Mouse (Mus musculus) ES-Bruce4 (cell line): ENCODE data around the gene Ythdf2. TPM values are rescaled to one million over a fixed set of nuclear protein-coding genes. Genes with fewer than 3 reads are reported as not detected.

Source experiments
- H3K27ac ChIP-seq: 2 replicates; pipeline ENCODE4 v1.5.1; 2012; ENCODE audit warnings: low read length, inconsistent platforms; ENCODE audit not compliant: insufficient read depth
- H3K27me3 ChIP-seq: 2 replicates; pipeline ENCODE4 v1.6.1; 2012; ENCODE audit warnings: mild to moderate bottlenecking, low read length, inconsistent platforms; ENCODE audit not compliant: control insufficient read depth, poor library complexity, insufficient read depth, severe bottlenecking
- H3K36me3 ChIP-seq: 2 replicates; pipeline ENCODE4 v1.6.1; 2012; ENCODE audit warnings: inconsistent platforms, mild to moderate bottlenecking, low read length, moderate library complexity; ENCODE audit not compliant: control insufficient read depth, poor library complexity, insufficient read depth, severe bottlenecking
- H3K4me1 ChIP-seq: one replicate; pipeline ENCODE4 v1.8.1; 2011; ENCODE audit warnings: low read length; ENCODE audit not compliant: control insufficient read depth, insufficient read depth
- H3K4me3 ChIP-seq: 2 replicates; pipeline ENCODE4 v1.5.1; 2011; ENCODE audit warnings: low read depth, mild to moderate bottlenecking, low read length
- H3K9ac ChIP-seq: 2 replicates; pipeline ENCODE4 v1.6.1; 2012; ENCODE audit warnings: low read depth, mild to moderate bottlenecking, inconsistent platforms; ENCODE audit not compliant: poor library complexity, severe bottlenecking
- H3K9me3 ChIP-seq: replicated peaks from 2 replicates; pipeline ENCODE4 v1.6.1; 2012; ENCODE audit warnings: mild to moderate bottlenecking, low read length, inconsistent platforms; ENCODE audit not compliant: control insufficient read depth, poor library complexity, insufficient read depth, severe bottlenecking
- CTCF ChIP-seq: IDR thresholded peaks from one replicate; pipeline ENCODE4 v1.8.1; 2011; ENCODE audit warnings: low read depth, low read length
- EP300 ChIP-seq: IDR thresholded peaks from 2 replicates; pipeline ENCODE4 v1.6.1; 2011; ENCODE audit warnings: low read depth, low read length; ENCODE audit not compliant: insufficient read depth
- POLR2A ChIP-seq: IDR thresholded peaks from one replicate; pipeline ENCODE4 v1.8.1; 2011; ENCODE audit warnings: low read length; ENCODE audit not compliant: insufficient read depth
- polyA plus RNA-seq: library from polyadenylated mRNA; stranded (reverse); fragments of >200 nt; gene quantifications from 2 replicates; pipeline ENCODE4 v1.2.4, GENCODE M21; 2011; ENCODE audit warnings: low read depth; ENCODE audit not compliant: missing spikeins, insufficient read depth, insufficient read length

The Ythdf2 gene
- polyA plus RNA-seq, 1 experiment, result 88.7 TPM

DNA sequence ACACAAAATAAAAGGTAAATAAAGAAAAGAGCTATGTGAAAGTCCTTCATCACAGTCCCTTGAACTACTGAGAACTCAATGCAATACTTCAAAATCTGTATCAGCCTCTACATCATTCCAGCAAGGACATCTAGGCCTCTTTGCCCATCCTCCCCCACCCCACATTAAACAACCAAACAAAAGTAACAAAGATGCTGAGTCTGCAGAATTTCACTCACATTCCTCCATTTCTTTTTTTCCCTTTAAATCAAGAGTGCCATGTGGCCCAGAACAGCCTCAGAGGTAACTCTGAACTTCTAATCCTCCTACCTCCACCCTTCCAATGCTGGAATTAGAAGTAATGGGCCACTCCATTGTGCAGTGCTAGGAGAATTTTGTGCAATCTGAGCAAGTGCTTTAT is 13.3 kb downstream of the Ythdf2 start:
- H3K27me3 ChIP-seq, result no peaks in the 10 kb centered on the region
- TF ChIP-seq EP300 (no peak), CTCF (no peak), POLR2A (no peak)
- H3K9ac ChIP-seq, result no peak overlapping the region; the same call in 1 of the 2 replicates
- peak overlapping the region; percentile 80 for H3K27ac ChIP-seq
- H3K4me1 ChIP-seq, result peaks cover 2% of the 10 kb centered on the region
- H3K9me3 ChIP-seq, result no peaks in the 10 kb centered on the region
- peaks cover 64% of the 10 kb centered on the region for H3K36me3 ChIP-seq
- H3K4me3 ChIP-seq, result no peak overlapping the region

DNA sequence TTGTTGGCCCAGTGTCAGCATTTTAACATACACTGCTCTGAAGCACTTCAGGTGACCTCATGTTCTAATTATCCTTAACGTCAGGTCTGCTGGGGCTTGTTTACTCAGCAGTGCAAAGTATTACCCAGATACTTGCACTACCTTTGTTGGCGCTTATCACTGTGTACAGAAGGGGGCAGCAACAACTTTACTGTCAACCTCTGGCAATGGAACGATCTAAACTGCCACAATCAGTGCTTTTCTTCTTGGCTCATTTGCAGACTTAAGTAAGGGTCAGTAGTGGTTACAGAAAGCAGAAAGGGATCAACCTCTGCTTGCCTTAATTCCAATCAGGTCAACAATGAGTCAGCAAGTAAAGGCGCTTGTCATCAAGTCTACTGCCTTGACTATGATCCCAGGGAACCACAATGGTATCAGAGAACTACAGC is 13.8 kb downstream of the Ythdf2 start:
- no peaks in the 10 kb centered on the region for H3K9me3 ChIP-seq

DNA sequence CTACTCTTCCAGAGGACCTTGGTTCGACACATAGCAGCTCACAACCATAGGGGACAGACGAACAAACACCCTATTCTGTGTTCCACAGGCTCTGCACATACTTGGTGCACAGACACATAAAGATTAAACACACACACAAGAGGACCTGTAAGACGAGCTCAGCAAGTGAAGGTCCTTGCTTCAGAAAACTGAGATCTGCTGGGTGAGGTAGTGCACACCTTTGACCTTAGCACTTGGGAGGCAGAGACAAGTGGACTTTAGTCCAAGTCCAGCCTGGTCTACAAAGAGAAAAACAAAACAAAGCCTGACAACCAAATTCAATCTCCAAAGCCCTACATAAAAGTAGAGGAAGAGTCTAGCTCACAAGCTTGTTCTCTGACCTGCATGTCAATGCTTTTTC is 17.1 kb downstream of the Ythdf2 start:
- Histone ChIP-seq H3K27ac (no peak overlapping the region), H3K4me1 (peaks cover 2% of the 10 kb centered on the region), H3K4me3 (no peak overlapping the region), H3K9me3 (no peaks in the 10 kb centered on the region), H3K36me3 (peaks cover 40% of the 10 kb centered on the region), H3K9ac (no peak overlapping the region), H3K27me3 (no peaks in the 10 kb centered on the region)
- TF ChIP-seq POLR2A (no peak), CTCF (no peak), EP300 (no peak)

More for the DNA sequence above, 13.8 kb downstream of the Ythdf2 start:
- TF ChIP-seq POLR2A, result no peak
- no peak for TF ChIP-seq EP300
- TF ChIP-seq CTCF, result no peak
- H3K27me3 ChIP-seq, result no peaks in the 10 kb centered on the region
- H3K4me1 ChIP-seq, result peaks cover 2% of the 10 kb centered on the region
- H3K27ac ChIP-seq, result peak overlapping the region; percentile 80; the same call in 1 of the 2 replicates
- H3K9ac ChIP-seq, result no peak overlapping the region
- H3K36me3 ChIP-seq, result peaks cover 59% of the 10 kb centered on the region
- H3K4me3 ChIP-seq, result no peak overlapping the region

- Histone ChIP-seq H3K36me3 (peaks cover 38% of the 10 kb centered on the region), H3K4me3 (no peak overlapping the region), H3K9me3 (no peaks in the 10 kb centered on the region), H3K27ac (no peak overlapping the region), H3K9ac (0 out of 2 replicates have a peak overlapping the region, but pooled peaks have one; percentile 33), H3K4me1 (peaks cover 2% of the 10 kb centered on the region), H3K27me3 (no peaks in the 10 kb centered on the region)
- TF ChIP-seq EP300 (no peak), CTCF (no peak), POLR2A (no peak)
Observed at GRCm38 (mm10) chr4:132194373-132194772, 17.7 kb downstream of the Ythdf2 start.

- H3K9ac ChIP-seq, result no peak overlapping the region
- H3K27me3 ChIP-seq, result no peaks in the 10 kb centered on the region
- no peaks in the 10 kb centered on the region for H3K9me3 ChIP-seq
- no peak overlapping the region for H3K27ac ChIP-seq
- H3K36me3 ChIP-seq, result peaks cover 30% of the 10 kb centered on the region
- no peak overlapping the region for H3K4me3 ChIP-seq
- no peaks in the 10 kb centered on the region for H3K4me1 ChIP-seq
- TF ChIP-seq POLR2A, result no peak
- TF ChIP-seq EP300, result no peak
- no peak for TF ChIP-seq CTCF
Observed at GRCm38 (mm10) chr4:132187826-132188401, 24.2 kb downstream of the Ythdf2 start.

DNA sequence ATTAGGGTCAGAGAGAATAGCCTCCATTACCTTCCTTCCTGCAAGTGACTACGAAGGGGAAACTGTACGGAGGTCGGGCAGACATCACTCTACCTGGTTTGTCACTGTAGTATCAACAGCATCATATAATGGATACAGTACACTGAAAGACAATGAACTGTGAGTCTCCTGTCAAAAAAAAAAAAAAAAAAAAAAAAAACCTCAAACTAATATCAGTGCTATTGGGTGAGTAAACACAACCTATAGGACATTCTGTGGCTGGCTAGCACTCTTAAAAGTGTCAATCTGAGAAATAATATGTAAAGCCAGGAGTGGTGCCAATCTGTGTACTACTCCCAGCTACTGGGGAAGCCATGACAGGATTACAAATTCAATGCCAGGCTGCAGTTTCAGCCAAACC is 28.9 kb downstream of the Ythdf2 start:
- no peaks in the 10 kb centered on the region for H3K4me1 ChIP-seq
- H3K27ac ChIP-seq, result peak overlapping the region; percentile 90
- H3K9me3 ChIP-seq, result no peaks in the 10 kb centered on the region
- H3K4me3 ChIP-seq, result no peak overlapping the region
- peaks cover 16% of the 10 kb centered on the region for H3K36me3 ChIP-seq
- TF ChIP-seq EP300 (no peak), CTCF (no peak)
- no peaks in the 10 kb centered on the region for H3K27me3 ChIP-seq
- no peak overlapping the region for H3K9ac ChIP-seq
